Mouse (Mus musculus) kidney, adult 2 months (tissue): ENCODE results near the gene Cdh15. TPM values are rescaled to one million over a fixed set of nuclear protein-coding genes. Genes with fewer than 3 reads are reported as not detected.

Source experiments
- DNase-seq: peaks from one replicate; pipeline ENCODE4 v3.0.0; 2021
- H3K27ac ChIP-seq: fragments of 200-500 bp; 2 replicates; pipeline ENCODE4 v1.5.1; 2012; ENCODE audit warnings: low read depth, low read length, control low read depth, inconsistent platforms; ENCODE audit not compliant: insufficient read depth
- H3K27me3 ChIP-seq: fragments of 200-500 bp; replicated peaks from 2 replicates; pipeline ENCODE4 v1.6.1; 2012; ENCODE audit warnings: mild to moderate bottlenecking, moderate library complexity, low read length, inconsistent platforms; ENCODE audit not compliant: control insufficient read depth, insufficient read depth
- H3K36me3 ChIP-seq: fragments of 200-500 bp; 2 replicates; pipeline ENCODE4 v1.6.1; 2012; ENCODE audit warnings: mild to moderate bottlenecking, moderate library complexity, low read length, inconsistent platforms; ENCODE audit not compliant: control insufficient read depth, insufficient read depth
- H3K4me1 ChIP-seq: fragments of 200-500 bp; 2 replicates; pipeline ENCODE4 v1.6.1; 2011; ENCODE audit warnings: low read length; ENCODE audit not compliant: control insufficient read depth, insufficient read depth
- H3K4me3 ChIP-seq: fragments of 200-500 bp; 2 replicates; pipeline ENCODE4 v1.5.1; 2011; ENCODE audit warnings: mild to moderate bottlenecking, low read depth, low read length, control low read depth; ENCODE audit not compliant: insufficient read depth
- CTCF ChIP-seq: fragments of 200-500 bp; conservative IDR thresholded peaks from 2 replicates; pipeline ENCODE4 v1.5.1; 2011; ENCODE audit warnings: low read depth, mild to moderate bottlenecking, control low read depth, low read length, moderate library complexity, mixed read lengths; ENCODE audit not compliant: insufficient read depth, insufficient read length
- POLR2A ChIP-seq: fragments of 200-500 bp; IDR thresholded peaks from one replicate; pipeline ENCODE4 v1.6.1; 2011; ENCODE audit warnings: low read depth, low read length, control low read depth
- WGBS: fragments of 180-500 bp; shearing (Covaris S2); methylation state at CpG from one replicate; pipeline ENCODE4 v1.1.7; 2018; 5-methylcytosine and 5-hydroxymethylcytosine counted together
- polyA plus RNA-seq: library from polyadenylated mRNA; depleted of rRNA; stranded (reverse); fragments of >200 nt; gene quantifications from 2 replicates; pipeline ENCODE4 v1.2.3, GENCODE M21; 2012

The Cdh15 gene
- polyA plus RNA-seq, 1 experiment: 0.11 TPM

DNA sequence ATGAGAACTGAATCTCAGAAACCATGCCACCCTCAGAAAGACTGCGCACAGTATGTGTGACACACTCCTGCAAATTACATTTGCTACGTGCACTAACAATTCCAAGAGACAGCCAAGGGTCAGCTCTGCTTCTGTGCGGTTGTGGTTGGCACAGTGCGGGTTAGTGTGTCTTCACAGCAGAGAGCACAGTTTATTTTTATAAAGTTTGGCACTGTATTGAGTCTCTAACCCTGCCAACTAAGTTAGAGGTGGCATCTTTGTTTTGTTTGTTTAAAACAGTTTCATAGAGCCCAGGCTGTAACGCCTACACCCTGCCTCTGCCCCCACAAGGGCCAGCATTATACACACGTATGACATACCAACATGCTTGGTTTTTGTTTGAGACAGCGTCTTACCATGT, 53.7 kb downstream of the Cdh15 start:
- 78% methylated on average over 7 of the region's 7 CpGs for WGBS
- H3K4me1 ChIP-seq: peaks cover 8% of the 10 kb centered on the region
- DNase-seq: peak; percentile 37
- TF ChIP-seq CTCF (no peak), POLR2A (no peak)
- no peak overlapping the region for H3K4me3 ChIP-seq
- no peaks in the 10 kb centered on the region for H3K27me3 ChIP-seq
- no peak overlapping the region for H3K27ac ChIP-seq
- peaks cover 2% of the 10 kb centered on the region for H3K36me3 ChIP-seq

DNA sequence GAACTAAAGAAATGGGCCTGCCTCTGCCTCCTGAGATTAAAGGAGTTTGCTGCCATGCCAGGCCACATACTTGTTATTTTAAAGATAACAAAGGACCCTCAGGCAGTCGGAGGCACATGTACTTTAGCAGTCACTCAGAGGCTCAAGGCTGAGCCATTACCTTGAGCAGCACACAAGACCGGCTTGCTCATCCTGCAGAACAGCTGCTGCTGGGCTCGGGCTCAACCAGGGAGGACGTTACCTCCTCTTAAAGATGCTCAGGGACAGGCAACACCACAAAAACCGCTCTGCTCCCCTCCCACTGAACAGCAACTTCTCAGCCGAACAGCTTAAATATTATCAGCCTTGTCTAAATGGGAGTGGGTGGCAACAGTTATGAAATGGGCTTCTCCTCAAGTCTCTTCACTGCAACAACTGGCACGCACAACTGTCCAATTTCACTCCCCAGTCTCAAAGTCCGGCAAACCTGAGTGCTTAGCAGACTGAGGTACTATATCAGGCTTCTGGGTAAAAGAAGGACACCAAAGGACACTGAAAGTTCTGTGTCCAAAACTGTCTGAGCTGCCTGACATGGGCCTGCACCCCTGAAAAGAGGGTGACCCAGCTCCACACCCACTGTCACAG, 54.2 kb downstream of the Cdh15 start:
- Histone ChIP-seq H3K36me3 (no peaks in the 10 kb centered on the region; the same call in none of the 2 replicates), H3K27me3 (no peaks in the 10 kb centered on the region), H3K4me3 (no peak overlapping the region), H3K4me1 (peaks cover 8% of the 10 kb centered on the region), H3K27ac (peak overlapping the region; percentile 36; the same call in 1 of the 2 replicates)
- WGBS: 63% methylated on average over 8 of the region's 8 CpGs
- no peak for TF ChIP-seq POLR2A
- no peak for TF ChIP-seq CTCF
- peak; percentile 67 for DNase-seq

- 72% methylated on average over 3 of the region's 3 CpGs for WGBS
- H3K27ac ChIP-seq: peak overlapping the region; percentile 36; the same call in 1 of the 2 replicates
- H3K4me3 ChIP-seq: no peak overlapping the region
- no peaks in the 10 kb centered on the region for H3K27me3 ChIP-seq
- TF ChIP-seq POLR2A: no peak
- no peak for TF ChIP-seq CTCF
- DNase-seq: no peak
- peaks cover 8% of the 10 kb centered on the region for H3K4me1 ChIP-seq
- no peaks in the 10 kb centered on the region; the same call in none of the 2 replicates for H3K36me3 ChIP-seq
These were observed 54.8 kb downstream of the Cdh15 start for GRCm38 (mm10) chr8:122902581-122902980.

- 81% methylated on average over 5 of the region's 5 CpGs for WGBS
- no peak for DNase-seq
- peaks cover 8% of the 10 kb centered on the region for H3K4me1 ChIP-seq
- no peaks in the 10 kb centered on the region for H3K27me3 ChIP-seq
- H3K36me3 ChIP-seq: no peaks in the 10 kb centered on the region; the same call in none of the 2 replicates
- H3K4me3 ChIP-seq: no peak overlapping the region
- no peak overlapping the region for H3K27ac ChIP-seq
- TF ChIP-seq CTCF (no peak), POLR2A (no peak)
These were observed 55.2 kb downstream of the Cdh15 start for GRCm38 (mm10) chr8:122903002-122903401.

DNA sequence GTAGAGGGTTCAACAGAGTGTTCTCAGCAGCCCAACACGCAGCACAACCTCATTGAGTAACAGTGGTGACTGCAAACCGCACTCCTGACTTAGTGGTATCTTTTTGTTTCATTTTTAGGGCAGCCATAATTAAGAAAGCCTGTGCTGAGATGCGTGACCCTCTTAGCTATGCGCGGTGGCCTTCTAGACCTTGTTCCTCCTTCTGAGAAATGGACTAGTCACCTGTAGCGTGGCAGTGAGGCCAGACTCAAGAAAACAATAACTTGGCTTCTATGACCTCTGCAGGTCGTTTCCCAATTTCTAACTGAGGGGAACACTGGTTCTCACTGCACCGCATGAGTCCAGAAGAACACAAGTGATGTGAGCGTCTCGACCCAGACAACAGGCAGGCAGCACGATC, 56.7 kb downstream of the Cdh15 start:
- WGBS: 69% methylated on average over 11 of the region's 11 CpGs
- H3K36me3 ChIP-seq: no peaks in the 10 kb centered on the region; the same call in 1 of the 2 replicates
- H3K4me1 ChIP-seq: peaks cover 8% of the 10 kb centered on the region
- H3K4me3 ChIP-seq: no peak overlapping the region
- H3K27ac ChIP-seq: peak overlapping the region; percentile 18; the same call in 1 of the 2 replicates
- peak; percentile 51 for DNase-seq
- no peaks in the 10 kb centered on the region for H3K27me3 ChIP-seq
- TF ChIP-seq POLR2A: no peak
- no peak for TF ChIP-seq CTCF

DNA sequence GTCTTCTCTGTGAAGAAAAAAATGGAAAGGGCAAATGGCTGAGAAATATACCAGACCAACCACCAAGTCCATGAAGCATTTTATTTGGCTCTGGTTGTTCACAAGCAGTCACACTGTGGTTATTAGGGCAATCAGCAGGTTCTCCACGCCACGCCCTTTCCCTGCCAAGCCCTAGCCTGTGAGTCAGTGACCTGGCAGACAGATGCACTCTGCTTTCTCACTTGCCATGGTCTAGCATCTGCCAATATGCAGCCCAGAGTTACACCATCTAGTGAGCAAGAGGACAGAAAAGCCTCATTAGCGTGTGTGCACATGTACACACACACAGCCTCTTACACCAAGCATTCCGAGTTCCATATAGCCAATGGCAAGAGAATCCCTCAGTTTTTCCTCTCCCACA, 57.6 kb downstream of the Cdh15 start:
- no peak for TF ChIP-seq CTCF
- no peak for TF ChIP-seq POLR2A

GRCm38 (mm10) chr8:122906463-122907021, 58.8 kb downstream of the Cdh15 start:
- DNase-seq: peak; percentile 97
- Histone ChIP-seq H3K36me3 (no peaks in the 10 kb centered on the region), H3K27ac (peak overlapping the region; percentile 72; the same call in 1 of the 2 replicates), H3K4me1 (peaks cover 8% of the 10 kb centered on the region), H3K4me3 (no peak overlapping the region), H3K27me3 (no peaks in the 10 kb centered on the region)
- peak; percentile 87 for TF ChIP-seq CTCF
- TF ChIP-seq POLR2A: no peak
- 8% methylated on average over 6 of the region's 6 CpGs for WGBS

More for the DNA sequence above, 57.6 kb downstream of the Cdh15 start:
- no peaks in the 10 kb centered on the region for H3K27me3 ChIP-seq
- no peak overlapping the region for H3K4me3 ChIP-seq
- H3K36me3 ChIP-seq: no peaks in the 10 kb centered on the region
- DNase-seq: peak; percentile 69
- no peak overlapping the region for H3K27ac ChIP-seq
- H3K4me1 ChIP-seq: peaks cover 8% of the 10 kb centered on the region
- WGBS: 70% methylated on average over 4 of the region's 4 CpGs
